Mouse (Mus musculus) CH12.LX (cell line): ENCODE data around the gene Snai1.

Experiments
- CTCF ChIP-seq, 2 experiments: IDR thresholded peaks in 1 of 2; conservative IDR thresholded peaks in 1 of 2; 2 replicates each; pipeline ENCODE4 v1.5.1; 2011 to 2012; ENCODE audit warnings: low read depth in 2 of 2, low read length in 2 of 2, improper control_type of control experiment in 1 of 2, inconsistent platforms in 1 of 2, mild to moderate bottlenecking in 1 of 2, moderate library complexity in 1 of 2
- HCFC1 ChIP-seq: IDR thresholded peaks from 2 replicates; pipeline ENCODE4 v1.6.1; 2012; ENCODE audit warnings: low read depth, mild to moderate bottlenecking, inconsistent platforms, low read length, improper control_type of control experiment
- KAT2A ChIP-seq: IDR thresholded peaks from 2 replicates; pipeline ENCODE4 v1.6.1; 2012; ENCODE audit warnings: low read length, improper control_type of control experiment, inconsistent platforms; ENCODE audit not compliant: insufficient replicate concordance
- MEF2A ChIP-seq: IDR thresholded peaks from 2 replicates; pipeline ENCODE4 v1.6.1; 2014; ENCODE audit warnings: low read depth, mild to moderate bottlenecking, inconsistent platforms, low read length, improper control_type of control experiment, borderline replicate concordance
- POLR2A ChIP-seq: IDR thresholded peaks from 2 replicates; pipeline ENCODE4 v1.6.1; 2011; ENCODE audit warnings: low read depth, mild to moderate bottlenecking, improper control_type of control experiment, low read length
- POLR2AphosphoS2 ChIP-seq: IDR thresholded peaks from 2 replicates; pipeline ENCODE4 v1.6.1; 2011; ENCODE audit warnings: low read depth, low read length, improper control_type of control experiment
- ZMIZ1 ChIP-seq: IDR thresholded peaks from 2 replicates; pipeline ENCODE4 v1.6.1; 2012; ENCODE audit warnings: low read depth, mild to moderate bottlenecking, inconsistent platforms, low read length, improper control_type of control experiment

DNA sequence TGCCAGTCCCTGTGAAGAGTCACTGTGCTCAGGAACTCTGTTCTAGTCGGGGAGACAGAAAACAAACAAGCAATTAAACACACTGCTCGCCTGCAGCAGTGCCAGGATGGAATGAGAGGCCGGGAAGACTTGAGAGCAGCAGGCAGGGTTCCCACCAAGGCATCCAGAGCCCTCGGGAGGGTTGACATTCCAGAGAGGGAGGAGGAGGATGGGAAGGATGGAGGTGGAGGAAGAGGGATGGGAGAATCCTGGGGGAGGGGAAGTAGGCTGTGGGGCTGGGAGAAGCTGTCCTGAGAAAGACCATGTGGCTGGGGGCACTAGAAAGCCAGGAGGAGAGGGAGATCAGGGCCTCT lies 6.0 kb downstream of the Snai1 start:
- TF ChIP-seq CTCF (conservative IDR thresholded peaks at IDR 0.05 in 1 of 2, IDR thresholded peaks at IDR 0.05 in 1 of 2; ENCODE audit: low read depth in 2 of 2, low read length in 2 of 2): no peak
- no peak for TF ChIP-seq MEF2A
- TF ChIP-seq ZMIZ1: no peak
- TF ChIP-seq POLR2A: no peak
- TF ChIP-seq POLR2AphosphoS2: no peak
- no peak for TF ChIP-seq HCFC1
- TF ChIP-seq KAT2A: no peak
